Mouse (Mus musculus): ENCODE data around the gene Dennd4a. TPM values are rescaled to one million over a fixed set of nuclear protein-coding genes. Genes with fewer than 3 reads are reported as not detected.

Gene Dennd4a
- polyA plus RNA-seq, 1 experiment from 2014 or later, result 22.6 TPM

DNA sequence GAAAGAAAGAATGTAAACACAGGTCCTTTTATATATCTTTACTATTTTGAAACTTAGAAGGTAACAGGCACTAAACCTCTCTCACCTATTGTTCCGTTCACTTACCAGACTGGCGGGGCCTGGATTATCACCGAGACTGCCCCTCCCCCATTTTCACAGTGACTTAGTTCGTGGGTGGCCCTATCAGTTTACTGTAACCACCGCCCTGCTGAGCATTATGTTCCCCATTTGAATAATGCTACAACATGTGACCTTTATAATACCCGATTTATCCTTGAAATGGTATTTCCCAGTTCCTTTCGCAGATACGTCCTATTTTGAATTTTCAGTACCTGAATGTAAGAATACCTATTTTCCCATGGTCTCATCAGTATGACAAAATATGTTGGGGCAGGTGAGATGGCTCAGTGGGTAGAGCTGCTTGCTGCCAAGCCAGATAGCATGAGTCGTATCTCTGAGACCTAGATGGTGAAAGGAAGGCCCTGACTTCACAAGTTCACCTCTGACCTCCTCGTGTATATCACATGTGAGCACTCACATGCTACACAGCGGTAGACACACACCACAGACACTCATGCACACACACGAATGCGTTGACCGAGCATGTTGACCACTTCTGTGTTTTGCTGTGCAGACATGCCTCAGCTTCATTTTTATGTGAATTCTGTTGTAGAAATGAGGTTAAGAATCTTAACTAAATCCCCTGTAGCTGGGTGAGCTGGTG is 93.9 kb downstream of the Dennd4a start:
- no peak overlapping the region for H3K9ac ChIP-seq (ENCODE audit: low read depth, low read length)
- no peaks in the 10 kb centered on the region for H3K9me3 ChIP-seq (ENCODE audit: control insufficient read depth, low read length)
- no peak for ATAC-seq (replicated peaks; ENCODE audit: low FRiP score)
- no peak overlapping the region for H3K4me3 ChIP-seq (ENCODE audit: low read depth, low read length)
- no peak for DNase-seq (ENCODE audit: low spot score)
- H3K36me3 ChIP-seq (ENCODE audit: control insufficient read depth, insufficient read depth, low read length), result peaks cover 14% of the 10 kb centered on the region; the same call in 1 of the 2 replicates
- H3K27me3 ChIP-seq (replicated peaks; ENCODE audit: control insufficient read depth, insufficient read depth, low read length), result no peaks in the 10 kb centered on the region
- 79% methylated on average over 14 of the region's 14 CpGs for WGBS
- no peak overlapping the region for H3K27ac ChIP-seq (ENCODE audit: low read depth, low read length)
- H3K4me1 ChIP-seq (replicated peaks; ENCODE audit: control insufficient read depth, insufficient read depth, low read length), result no peaks in the 10 kb centered on the region
- no peak overlapping the region for H3K4me2 ChIP-seq

GRCm38 (mm10) chr9:64907441-64907840 is 96.3 kb downstream of the Dennd4a start:
- Histone ChIP-seq H3K27ac (ENCODE audit: low read depth, low read length) (no peak overlapping the region), H3K4me2 (no peak overlapping the region), H3K36me3 (ENCODE audit: control insufficient read depth, insufficient read depth, low read length) (peaks cover 16% of the 10 kb centered on the region; the same call in 1 of the 2 replicates), H3K4me1 (replicated peaks; ENCODE audit: control insufficient read depth, insufficient read depth, low read length) (no peaks in the 10 kb centered on the region), H3K4me3 (ENCODE audit: low read depth, low read length) (no peak overlapping the region), H3K9ac (ENCODE audit: low read depth, low read length) (no peak overlapping the region), H3K27me3 (replicated peaks; ENCODE audit: control insufficient read depth, insufficient read depth, low read length) (no peaks in the 10 kb centered on the region), H3K9me3 (ENCODE audit: control insufficient read depth, low read length) (no peaks in the 10 kb centered on the region)
- WGBS, result 88% methylated on average over 3 of the region's 3 CpGs
- ATAC-seq (replicated peaks; ENCODE audit: low FRiP score) (no peak), DNase-seq (ENCODE audit: low spot score) (no peak)

DNA sequence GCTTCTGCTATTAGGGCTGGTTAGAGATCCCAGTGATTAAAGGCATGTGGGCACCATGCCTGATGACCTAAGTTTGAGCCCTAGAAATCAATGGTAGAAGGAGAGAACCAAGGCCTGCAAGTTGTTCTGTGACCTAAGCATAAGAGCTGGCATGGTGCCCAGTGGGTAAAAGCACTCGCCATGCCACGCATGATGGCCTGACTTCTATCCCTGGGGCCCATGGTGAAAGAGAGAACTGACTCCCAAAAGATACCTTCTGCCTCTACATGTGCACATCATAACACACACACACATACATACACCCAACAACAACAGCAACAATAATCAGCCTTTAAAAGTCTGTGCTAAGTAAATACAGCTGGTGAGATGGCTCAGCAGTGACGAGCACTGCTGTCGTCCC is 102.3 kb downstream of the Dennd4a start:
- WGBS, result 97% methylated on average over 4 of the region's 4 CpGs
- Histone ChIP-seq H3K27me3 (replicated peaks; ENCODE audit: control insufficient read depth, insufficient read depth, low read length) (no peaks in the 10 kb centered on the region), H3K4me1 (replicated peaks; ENCODE audit: control insufficient read depth, insufficient read depth, low read length) (no peaks in the 10 kb centered on the region), H3K4me2 (no peak overlapping the region), H3K4me3 (ENCODE audit: low read depth, low read length) (no peak overlapping the region), H3K9ac (ENCODE audit: low read depth, low read length) (no peak overlapping the region), H3K27ac (ENCODE audit: low read depth, low read length) (no peak overlapping the region; the same call in 1 of the 2 replicates), H3K9me3 (ENCODE audit: control insufficient read depth, low read length) (no peaks in the 10 kb centered on the region), H3K36me3 (ENCODE audit: control insufficient read depth, insufficient read depth, low read length) (peaks cover 18% of the 10 kb centered on the region)
- DNase-seq (ENCODE audit: low spot score) (no peak), ATAC-seq (replicated peaks; ENCODE audit: low FRiP score) (no peak)

- H3K4me2 ChIP-seq, result no peak overlapping the region
- no peak overlapping the region for H3K4me3 ChIP-seq (ENCODE audit: low read depth, low read length)
- H3K27ac ChIP-seq (ENCODE audit: low read depth, low read length), result no peak overlapping the region
- ATAC-seq (replicated peaks; ENCODE audit: low FRiP score) (no peak), DNase-seq (ENCODE audit: low spot score) (no peak)
- WGBS, result 88% methylated on average over 2 of the region's 2 CpGs
- no peaks in the 10 kb centered on the region for H3K4me1 ChIP-seq (replicated peaks; ENCODE audit: control insufficient read depth, insufficient read depth, low read length)
- no peaks in the 10 kb centered on the region for H3K27me3 ChIP-seq (replicated peaks; ENCODE audit: control insufficient read depth, insufficient read depth, low read length)
- H3K9ac ChIP-seq (ENCODE audit: low read depth, low read length), result no peak overlapping the region
- H3K36me3 ChIP-seq (ENCODE audit: control insufficient read depth, insufficient read depth, low read length), result peaks cover 16% of the 10 kb centered on the region
- no peaks in the 10 kb centered on the region for H3K9me3 ChIP-seq (ENCODE audit: control insufficient read depth, low read length)
Measured at GRCm38 (mm10) chr9:64913973-64914372, 102.8 kb downstream of the Dennd4a start.

GRCm38 (mm10) chr9:64914629-64915028 is 103.5 kb downstream of the Dennd4a start:
- Histone ChIP-seq H3K4me3 (ENCODE audit: low read depth, low read length) (no peak overlapping the region), H3K4me2 (no peak overlapping the region), H3K36me3 (ENCODE audit: control insufficient read depth, insufficient read depth, low read length) (peaks cover 16% of the 10 kb centered on the region), H3K9me3 (ENCODE audit: control insufficient read depth, low read length) (no peaks in the 10 kb centered on the region), H3K27me3 (replicated peaks; ENCODE audit: control insufficient read depth, insufficient read depth, low read length) (no peaks in the 10 kb centered on the region), H3K27ac (ENCODE audit: low read depth, low read length) (no peak overlapping the region), H3K9ac (ENCODE audit: low read depth, low read length) (no peak overlapping the region), H3K4me1 (replicated peaks; ENCODE audit: control insufficient read depth, insufficient read depth, low read length) (no peaks in the 10 kb centered on the region)
- ATAC-seq (replicated peaks; ENCODE audit: low FRiP score) (no peak), DNase-seq (ENCODE audit: low spot score) (no peak)
- 78% methylated on average over 4 of the region's 4 CpGs for WGBS

GRCm38 (mm10) chr9:64918560-64918959 is 107.4 kb downstream of the Dennd4a start:
- Histone ChIP-seq H3K36me3 (ENCODE audit: control insufficient read depth, insufficient read depth, low read length) (peaks cover 6% of the 10 kb centered on the region), H3K9me3 (ENCODE audit: control insufficient read depth, low read length) (no peaks in the 10 kb centered on the region), H3K4me2 (peak overlapping the region; percentile 56), H3K27ac (ENCODE audit: low read depth, low read length) (0 out of 2 replicates have a peak overlapping the region, but pooled peaks have one; percentile 45), H3K4me3 (ENCODE audit: low read depth, low read length) (peak overlapping the region; percentile 47), H3K4me1 (replicated peaks; ENCODE audit: control insufficient read depth, insufficient read depth, low read length) (no peaks in the 10 kb centered on the region), H3K9ac (ENCODE audit: low read depth, low read length) (peak overlapping the region; percentile 35), H3K27me3 (replicated peaks; ENCODE audit: control insufficient read depth, insufficient read depth, low read length) (no peaks in the 10 kb centered on the region)
- 52% methylated on average over 16 of the region's 16 CpGs for WGBS
- ATAC-seq (replicated peaks; ENCODE audit: low FRiP score) (peak; percentile 58; the same call in 1 of the 2 replicates), DNase-seq (ENCODE audit: low spot score) (peak; percentile 67)

GRCm38 (mm10) chr9:64925771-64926170 is 114.6 kb downstream of the Dennd4a start:
- no peaks in the 10 kb centered on the region for H3K27me3 ChIP-seq (replicated peaks; ENCODE audit: control insufficient read depth, insufficient read depth, low read length)
- no peak overlapping the region for H3K27ac ChIP-seq (ENCODE audit: low read depth, low read length)
- DNase-seq (ENCODE audit: low spot score) (no peak), ATAC-seq (replicated peaks; ENCODE audit: low FRiP score) (no peak)
- 70% methylated on average over 5 of the region's 5 CpGs for WGBS
- no peaks in the 10 kb centered on the region for H3K9me3 ChIP-seq (ENCODE audit: control insufficient read depth, low read length)
- no peaks in the 10 kb centered on the region for H3K36me3 ChIP-seq (ENCODE audit: control insufficient read depth, insufficient read depth, low read length)
- H3K4me3 ChIP-seq (ENCODE audit: low read depth, low read length), result no peak overlapping the region
- no peak overlapping the region for H3K4me2 ChIP-seq
- H3K9ac ChIP-seq (ENCODE audit: low read depth, low read length), result no peak overlapping the region
- peaks cover 3% of the 10 kb centered on the region for H3K4me1 ChIP-seq (replicated peaks; ENCODE audit: control insufficient read depth, insufficient read depth, low read length)

- Histone ChIP-seq H3K4me1 (replicated peaks; ENCODE audit: control insufficient read depth, insufficient read depth, low read length) (peaks cover 5% of the 10 kb centered on the region), H3K9me3 (ENCODE audit: control insufficient read depth, low read length) (no peaks in the 10 kb centered on the region), H3K4me2 (no peak overlapping the region), H3K36me3 (ENCODE audit: control insufficient read depth, insufficient read depth, low read length) (no peaks in the 10 kb centered on the region), H3K4me3 (ENCODE audit: low read depth, low read length) (no peak overlapping the region), H3K9ac (ENCODE audit: low read depth, low read length) (no peak overlapping the region), H3K27me3 (replicated peaks; ENCODE audit: control insufficient read depth, insufficient read depth, low read length) (no peaks in the 10 kb centered on the region), H3K27ac (ENCODE audit: low read depth, low read length) (no peak overlapping the region)
- no peak for ATAC-seq (replicated peaks; ENCODE audit: low FRiP score)
- WGBS, result 76% methylated on average over 8 of the region's 8 CpGs
- no peak for DNase-seq (ENCODE audit: low spot score)
Measured at GRCm38 (mm10) chr9:64926201-64926991, 115.3 kb downstream of the Dennd4a start.

All from liver, embryonic 11.5 days (tissue).